Mouse (Mus musculus) c-Kit-positive CD71-positive TER-119-negative erythroid progenitor cells, embryonic 14.5 days (primary cell): ENCODE results near the gene Cacng4.

ENCODE experiments used
- DNase-seq: peaks from one replicate; pipeline ENCODE4 v3.0.0-alpha.2; 2013; ENCODE audit warnings: low read depth

Cacng4 gene

GRCm38 (mm10) chr11:107716332-107716938 is 77.9 kb downstream of the Cacng4 start, which contains the start of gene Cacng1:
Gene Cacng1 (minus strand): TSS chr11:107716522.
- DNase-seq, result no peak

GRCm38 (mm10) chr11:107714368-107714767 is 80.0 kb downstream of the Cacng4 start:
- DNase-seq, result no peak

- no peak for DNase-seq
These were observed 84.0 kb downstream of the Cacng4 start for GRCm38 (mm10) chr11:107710379-107710778.

- no peak for DNase-seq
These were observed 86.3 kb downstream of the Cacng4 start for GRCm38 (mm10) chr11:107707897-107708610.

- DNase-seq, result no peak
These were observed 88.8 kb downstream of the Cacng4 start for GRCm38 (mm10) chr11:107705476-107706074.

- no peak for DNase-seq
These were observed 89.3 kb downstream of the Cacng4 start for GRCm38 (mm10) chr11:107705060-107705459.

GRCm38 (mm10) chr11:107703272-107704134 is 90.9 kb downstream of the Cacng4 start:
- DNase-seq, result no peak

GRCm38 (mm10) chr11:107699967-107700366 is 94.4 kb downstream of the Cacng4 start:
- no peak for DNase-seq

- DNase-seq, result no peak
These were observed 101.0 kb downstream of the Cacng4 start for GRCm38 (mm10) chr11:107693338-107693737.

GRCm38 (mm10) chr11:107691569-107691968 is 102.8 kb downstream of the Cacng4 start:
- DNase-seq, result no peak

GRCm38 (mm10) chr11:107688480-107688879 is 105.9 kb downstream of the Cacng4 start:
- no peak for DNase-seq

- DNase-seq, result no peak
These were observed 108.1 kb downstream of the Cacng4 start for GRCm38 (mm10) chr11:107686290-107686689.

GRCm38 (mm10) chr11:107683544-107684465 is 110.6 kb downstream of the Cacng4 start:
- DNase-seq, result no peak

- DNase-seq, result no peak
These were observed 111.5 kb downstream of the Cacng4 start for GRCm38 (mm10) chr11:107682694-107683355.
